Mouse (Mus musculus) testis, postnatal 14 days (tissue): Measurements from ENCODE around the gene Spast.
"Not testable (repeated sequence)": the region's sequence is repeated elsewhere in the genome, so short reads cannot be mapped to it uniquely, and the experiment has no call there.

Source experiments
- DNase-seq: peaks from one replicate; pipeline ENCODE4 v3.0.0; 2021; ENCODE audit warnings: low spot score

Gene Spast

GRCm38 (mm10) chr17:74338937-74339804 is at the start of gene Spast:
Gene Spast (plus strand): TSS chr17:74338987.
- peak; percentile 83 for DNase-seq

- DNase-seq = no peak
Measured at GRCm38 (mm10) chr17:74290198-74290597, 48.6 kb upstream of the Spast start.

- DNase-seq = no peak
Measured at GRCm38 (mm10) chr17:74290869-74291268, 47.9 kb upstream of the Spast start.

GRCm38 (mm10) chr17:74291640-74292361 is 47.0 kb upstream of the Spast start:
- DNase-seq = no peak

- peak; percentile 43 for DNase-seq
Measured at GRCm38 (mm10) chr17:74293687-74294425, 44.9 kb upstream of the Spast start.

GRCm38 (mm10) chr17:74294426-74295025 is 44.3 kb upstream of the Spast start:
- DNase-seq = peak; percentile 85

- DNase-seq = peak; percentile 86
Measured at GRCm38 (mm10) chr17:74295026-74295970, 43.5 kb upstream of the Spast start, which contains the start of gene Memo1. Gene Memo1 (minus strand): TSS chr17:74295521.

GRCm38 (mm10) chr17:74296076-74296823 is 42.5 kb upstream of the Spast start:
- DNase-seq = no peak

GRCm38 (mm10) chr17:74296991-74297390 is 41.8 kb upstream of the Spast start:
- DNase-seq = not testable (repeated sequence)

- no peak for DNase-seq
Measured at GRCm38 (mm10) chr17:74300089-74300488, 38.7 kb upstream of the Spast start.

- DNase-seq = no peak
Measured at GRCm38 (mm10) chr17:74304060-74304459, 34.7 kb upstream of the Spast start.

GRCm38 (mm10) chr17:74305616-74306015 is 33.2 kb upstream of the Spast start:
- no peak for DNase-seq

- no peak for DNase-seq
Measured at GRCm38 (mm10) chr17:74306021-74306420, 32.8 kb upstream of the Spast start.

GRCm38 (mm10) chr17:74315445-74316308 is 23.1 kb upstream of the Spast start:
- DNase-seq = no peak

GRCm38 (mm10) chr17:74316309-74316863 is 22.4 kb upstream of the Spast start:
- peak; percentile 90 for DNase-seq

GRCm38 (mm10) chr17:74318721-74319120 is 20.1 kb upstream of the Spast start:
- DNase-seq = no peak

GRCm38 (mm10) chr17:74322400-74323054 is 16.3 kb upstream of the Spast start:
- no peak for DNase-seq

GRCm38 (mm10) chr17:74323844-74324243 is 14.9 kb upstream of the Spast start, which contains the start of gene Dpy30:
Gene Dpy30 (minus strand): TSS chr17:74323944.
- no peak for DNase-seq
